Mouse (Mus musculus) ovary, postnatal 10 days (tissue): ENCODE data around the gene Akr1b8.
"Not testable (repeated sequence)": the region's sequence is repeated elsewhere in the genome, so short reads cannot be mapped to it uniquely, and the experiment has no call there.

Experiments
- DNase-seq: peaks from one replicate; pipeline ENCODE4 v3.0.0; 2022; ENCODE audit warnings: low spot score

Gene Akr1b8

GRCm38 (mm10) chr6:34350037-34350699, 3.8 kb upstream of the Akr1b8 start:
- no peak for DNase-seq

- not testable (repeated sequence) for DNase-seq
These were observed 2.4 kb upstream of the Akr1b8 start for GRCm38 (mm10) chr6:34351481-34351880.

- DNase-seq = no peak
These were observed 1.5 kb upstream of the Akr1b8 start for GRCm38 (mm10) chr6:34352401-34352800.

- no peak for DNase-seq
These were observed 732 bp downstream of the Akr1b8 start for GRCm38 (mm10) chr6:34354354-34355348.

- DNase-seq = no peak
These were observed 1.4 kb downstream of the Akr1b8 start for GRCm38 (mm10) chr6:34355349-34355747.

GRCm38 (mm10) chr6:34355841-34356240, 1.9 kb downstream of the Akr1b8 start:
- DNase-seq = no peak

- no peak for DNase-seq
These were observed 10.6 kb downstream of the Akr1b8 start for GRCm38 (mm10) chr6:34364217-34365136.

GRCm38 (mm10) chr6:34367998-34368397, 14.1 kb downstream of the Akr1b8 start:
- DNase-seq = no peak

GRCm38 (mm10) chr6:34370081-34370480, 16.2 kb downstream of the Akr1b8 start:
- DNase-seq = no peak

GRCm38 (mm10) chr6:34371700-34372351, 17.9 kb downstream of the Akr1b8 start:
- peak; percentile 69 for DNase-seq

- DNase-seq = no peak
These were observed 19.9 kb downstream of the Akr1b8 start for GRCm38 (mm10) chr6:34373841-34374240.

GRCm38 (mm10) chr6:34375888-34376287, 22.0 kb downstream of the Akr1b8 start:
- DNase-seq = not testable (repeated sequence)

- no peak for DNase-seq
These were observed 29.5 kb downstream of the Akr1b8 start for GRCm38 (mm10) chr6:34383401-34383800.

- peak; percentile 57 for DNase-seq
These were observed 30.3 kb downstream of the Akr1b8 start, which contains the start of gene Akr1b10 for GRCm38 (mm10) chr6:34384110-34384661. Gene Akr1b10, plus strand, starts transcription at chr6:34384218.

GRCm38 (mm10) chr6:34384701-34385370, 30.9 kb downstream of the Akr1b8 start:
- DNase-seq = no peak

- no peak for DNase-seq
These were observed 34.7 kb downstream of the Akr1b8 start for GRCm38 (mm10) chr6:34388420-34389156.

GRCm38 (mm10) chr6:34395897-34396296, 42.0 kb downstream of the Akr1b8 start:
- no peak for DNase-seq

- no peak for DNase-seq
These were observed 44.5 kb downstream of the Akr1b8 start for GRCm38 (mm10) chr6:34398431-34398830.

GRCm38 (mm10) chr6:34399606-34400220, 45.8 kb downstream of the Akr1b8 start:
- no peak for DNase-seq
